Mouse (Mus musculus) CD8-positive naive resting alpha-beta T cell, adult 2 months (primary cell): Measurements from ENCODE around the gene Rfc2.
"Not testable (repeated sequence)": the region's sequence is repeated elsewhere in the genome, so short reads cannot be mapped to it uniquely, and the experiment has no call there.

Source experiments
- DNase-seq, 2 experiments: peaks; one replicate each; pipeline ENCODE4 v3.0.0; 2022; ENCODE audit warnings: low read depth in 2 of 2, low spot score in 2 of 2

The Rfc2 gene

DNA sequence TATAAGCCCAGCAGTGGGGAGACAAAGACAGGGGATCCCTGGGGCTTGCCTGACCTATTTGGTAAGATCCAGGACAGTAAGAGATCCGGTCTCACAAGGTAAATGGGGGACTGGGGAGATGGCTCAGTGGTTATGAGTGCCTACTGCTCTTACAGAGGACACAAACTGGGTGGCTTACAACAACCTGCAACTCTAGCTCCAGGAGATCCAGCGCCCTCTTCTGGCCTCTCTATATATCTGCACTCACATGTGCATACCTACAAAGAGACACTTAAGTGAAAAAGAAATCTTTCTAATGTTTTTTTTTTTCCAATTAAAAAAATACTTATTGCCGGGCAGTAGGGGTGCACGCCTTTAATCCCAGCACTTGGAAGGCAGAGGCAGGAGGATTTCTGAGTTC is 65.3 kb downstream of the Rfc2 start:
- no peak for DNase-seq

GRCm38 (mm10) chr5:134647394-134647793 is 66.2 kb downstream of the Rfc2 start:
- DNase-seq = no peak

DNA sequence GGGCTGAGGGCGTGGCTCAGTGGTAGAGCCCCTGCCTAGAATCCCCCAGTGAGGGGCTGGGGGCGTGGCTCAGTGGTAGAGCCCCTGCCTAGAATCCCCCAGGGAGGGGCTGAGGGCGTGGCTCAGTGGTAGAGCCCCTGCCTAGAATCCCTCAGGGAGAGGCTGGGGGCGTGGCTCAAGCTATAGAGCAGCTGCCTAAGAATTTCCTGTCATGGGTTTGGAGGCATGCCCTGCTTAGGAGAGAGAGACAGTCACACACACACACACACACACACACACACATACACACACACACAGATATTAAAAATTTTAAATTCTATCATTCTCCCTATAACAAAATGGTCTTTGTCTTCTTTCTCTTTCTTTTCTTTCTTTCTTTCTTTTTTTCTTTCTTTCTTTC is 67.8 kb downstream of the Rfc2 start:
- DNase-seq = not testable (repeated sequence)

GRCm38 (mm10) chr5:134650926-134651325 is 69.8 kb downstream of the Rfc2 start:
- peak; percentile 52 to 54 for DNase-seq
